Mouse (Mus musculus) midbrain, embryonic 13.5 days (tissue): Measurements from ENCODE around the gene Hnrnpab. TPM values are rescaled to one million over a fixed set of nuclear protein-coding genes. Genes with fewer than 3 reads are reported as not detected.

Experiments
- polyA plus RNA-seq: library from polyadenylated mRNA; unstranded; fragments of >200 nt; fragmentation: Nextera tagmentation; extraction: Ambion mirVana; gene quantifications from 2 replicates; pipeline ENCODE4 v1.2.1, GENCODE M21; 2015

Gene Hnrnpab
- polyA plus RNA-seq, 1 experiment from 2014 or later, result 547 TPM

Other genes with a start within 250 kb of the Hnrnpab start
- gene Phykpl, start 22.1 kb downstream of the Hnrnpab start, polyA plus RNA-seq, result 13.3 and 14.6 TPM in 2 replicates
- gene Nhp2, start 12.9 kb upstream of the Hnrnpab start, polyA plus RNA-seq, result 104 and 110 TPM in 2 replicates
- 66.2 and 71.8 TPM in 2 replicates for gene Rmnd5b, start 29.0 kb upstream of the Hnrnpab start, polyA plus RNA-seq
- gene N4bp3, start 44.0 kb upstream of the Hnrnpab start, polyA plus RNA-seq, result 8.0 and 8.3 TPM in 2 replicates
- 0.22 and 0.26 TPM in 2 replicates for gene D930048N14Rik, start 44.1 kb upstream of the Hnrnpab start, polyA plus RNA-seq
- 115 and 117 TPM in 2 replicates for gene 0610009B22Rik, start 82.0 kb upstream of the Hnrnpab start, polyA plus RNA-seq
- 13.8 and 14.9 TPM in 2 replicates for gene Sec24a, start 156.8 kb upstream of the Hnrnpab start, polyA plus RNA-seq
- gene Sar1b, start 156.8 kb upstream of the Hnrnpab start, polyA plus RNA-seq, result 150 and 167 TPM in 2 replicates